Mouse (Mus musculus) kidney, embryonic 14.5 days (tissue): ENCODE results near the gene Scrn1. TPM values are rescaled to one million over a fixed set of nuclear protein-coding genes. Genes with fewer than 3 reads are reported as not detected.

Source experiments
- ATAC-seq: fragments of 200-750 bp; cut with Nextera tagmentation; 2 replicates; pipeline ENCODE4 v1.8.0; 2017; ENCODE audit warnings: moderate number of reproducible peaks, mild to moderate bottlenecking, moderate TSS enrichment, moderate library complexity; ENCODE audit not compliant: low FRiP score, low TSS enrichment
- H3K27ac ChIP-seq: fragments of 300-500 bp; sonication (generic); 2 replicates; pipeline ENCODE4 v1.5.1; 2014; ENCODE audit warnings: low read depth, mild to moderate bottlenecking, low read length, moderate library complexity, mixed read lengths
- H3K27me3 ChIP-seq: fragments of 300-500 bp; sonication (generic); 2 replicates; pipeline ENCODE4 v1.6.1; 2014; ENCODE audit warnings: mild to moderate bottlenecking, low read length; ENCODE audit not compliant: control insufficient read depth, insufficient read depth
- H3K36me3 ChIP-seq: fragments of 300-500 bp; sonication (generic); 2 replicates; pipeline ENCODE4 v1.6.1; 2014; ENCODE audit warnings: low read length, mixed read lengths; ENCODE audit not compliant: control insufficient read depth, insufficient read depth
- H3K4me1 ChIP-seq: fragments of 300-500 bp; sonication (generic); 2 replicates; pipeline ENCODE4 v1.6.1; 2014; ENCODE audit warnings: low read length, mixed read lengths; ENCODE audit not compliant: control insufficient read depth, insufficient read depth
- H3K4me2 ChIP-seq: fragments of 300-500 bp; sonication (generic); replicated peaks from 2 replicates; pipeline ENCODE4 v1.6.1; 2014; ENCODE audit warnings: low read depth, mild to moderate bottlenecking, low read length
- H3K4me3 ChIP-seq: fragments of 300-500 bp; sonication (generic); 2 replicates; pipeline ENCODE4 v1.5.1; 2014; ENCODE audit warnings: mild to moderate bottlenecking, low read length
- H3K9ac ChIP-seq: fragments of 300-500 bp; sonication (generic); 2 replicates; pipeline ENCODE4 v1.6.1; 2014; ENCODE audit warnings: low read depth, mild to moderate bottlenecking, low read length, moderate library complexity
- H3K9me3 ChIP-seq: fragments of 300-500 bp; sonication (generic); 2 replicates; pipeline ENCODE4 v1.6.1; 2016; ENCODE audit warnings: low read length; ENCODE audit not compliant: control insufficient read depth
- WGBS: fragments of 180-500 bp; shearing (Covaris S2); extraction: QIAGEN DNeasy Blood & Tissue Kit; methylation state at CpG from one replicate; pipeline ENCODE4 v1.1.7; 2014; 5-methylcytosine and 5-hydroxymethylcytosine counted together
- polyA plus RNA-seq: library from polyadenylated mRNA; unstranded; fragments of >200 nt; fragmentation: Nextera tagmentation; extraction: Ambion mirVana; gene quantifications from 2 replicates; pipeline ENCODE4 v1.2.1, GENCODE M21; 2014

Scrn1 gene
- polyA plus RNA-seq, 1 experiment from 2014 or later = 6.3 TPM

- Histone ChIP-seq H3K27ac (no peak overlapping the region), H3K9ac (no peak overlapping the region), H3K4me1 (peaks cover 9% of the 10 kb centered on the region; the same call in 1 of the 2 replicates), H3K27me3 (no peaks in the 10 kb centered on the region), H3K9me3 (no peaks in the 10 kb centered on the region), H3K4me2 (no peak overlapping the region), H3K36me3 (no peaks in the 10 kb centered on the region), H3K4me3 (no peak overlapping the region)
- WGBS = 62% methylated on average over 13 of the region's 13 CpGs
- ATAC-seq = no peak
Observed at GRCm38 (mm10) chr6:54548314-54549019, 17.8 kb downstream of the Scrn1 start.

- no peak overlapping the region for H3K4me3 ChIP-seq
- H3K36me3 ChIP-seq = no peaks in the 10 kb centered on the region
- H3K4me1 ChIP-seq = 0 out of 2 replicates have a peak, but pooled peaks cover 3% of the 10 kb centered on the region
- no peaks in the 10 kb centered on the region for H3K27me3 ChIP-seq
- 76% methylated on average over 2 of the region's 2 CpGs for WGBS
- H3K4me2 ChIP-seq = no peak overlapping the region
- no peak for ATAC-seq
- no peaks in the 10 kb centered on the region for H3K9me3 ChIP-seq
- H3K9ac ChIP-seq = no peak overlapping the region
- no peak overlapping the region for H3K27ac ChIP-seq
Observed at GRCm38 (mm10) chr6:54543646-54544045, 22.6 kb downstream of the Scrn1 start.

GRCm38 (mm10) chr6:54542836-54543235 lies 23.5 kb downstream of the Scrn1 start:
- H3K27me3 ChIP-seq = no peaks in the 10 kb centered on the region
- no peaks in the 10 kb centered on the region for H3K4me1 ChIP-seq
- H3K9me3 ChIP-seq = no peaks in the 10 kb centered on the region
- H3K27ac ChIP-seq = no peak overlapping the region
- no peak overlapping the region for H3K4me3 ChIP-seq
- no peak overlapping the region for H3K9ac ChIP-seq
- H3K4me2 ChIP-seq = no peak overlapping the region
- WGBS = 85% methylated on average over 7 of the region's 7 CpGs
- no peaks in the 10 kb centered on the region for H3K36me3 ChIP-seq
- ATAC-seq = no peak

- Histone ChIP-seq H3K9me3 (no peaks in the 10 kb centered on the region), H3K4me1 (no peaks in the 10 kb centered on the region), H3K4me2 (no peak overlapping the region), H3K4me3 (no peak overlapping the region), H3K27me3 (no peaks in the 10 kb centered on the region), H3K27ac (no peak overlapping the region), H3K9ac (no peak overlapping the region), H3K36me3 (no peaks in the 10 kb centered on the region)
- no peak for ATAC-seq
- 72% methylated on average over 9 of the region's 9 CpGs for whole genome bisulfite sequencing
Observed at GRCm38 (mm10) chr6:54540252-54540887, 25.9 kb downstream of the Scrn1 start.

- no peak overlapping the region for H3K27ac ChIP-seq
- no peaks in the 10 kb centered on the region for H3K27me3 ChIP-seq
- no peaks in the 10 kb centered on the region for H3K4me1 ChIP-seq
- no peak for ATAC-seq
- H3K4me3 ChIP-seq = no peak overlapping the region
- H3K9ac ChIP-seq = no peak overlapping the region
- 73% methylated on average over 7 of the region's 7 CpGs for WGBS
- no peaks in the 10 kb centered on the region for H3K36me3 ChIP-seq
- H3K4me2 ChIP-seq = no peak overlapping the region
- H3K9me3 ChIP-seq = no peaks in the 10 kb centered on the region
Observed at GRCm38 (mm10) chr6:54539396-54539795, 26.9 kb downstream of the Scrn1 start.

GRCm38 (mm10) chr6:54538773-54539173 lies 27.5 kb downstream of the Scrn1 start:
- 26% methylated on average over 3 of the region's 3 CpGs for WGBS
- Histone ChIP-seq H3K27ac (no peak overlapping the region), H3K4me1 (no peaks in the 10 kb centered on the region), H3K9ac (no peak overlapping the region), H3K4me2 (no peak overlapping the region), H3K27me3 (no peaks in the 10 kb centered on the region), H3K9me3 (no peaks in the 10 kb centered on the region), H3K36me3 (no peaks in the 10 kb centered on the region), H3K4me3 (no peak overlapping the region)
- ATAC-seq = no peak

- Histone ChIP-seq H3K27me3 (no peaks in the 10 kb centered on the region), H3K4me2 (no peak overlapping the region), H3K4me1 (no peaks in the 10 kb centered on the region), H3K4me3 (no peak overlapping the region), H3K27ac (no peak overlapping the region), H3K36me3 (no peaks in the 10 kb centered on the region), H3K9ac (no peak overlapping the region), H3K9me3 (no peaks in the 10 kb centered on the region)
- WGBS = 81% methylated on average over 7 of the region's 7 CpGs
- ATAC-seq = no peak
Observed at GRCm38 (mm10) chr6:54537053-54537452, 29.2 kb downstream of the Scrn1 start.

GRCm38 (mm10) chr6:54535485-54535884 lies 30.8 kb downstream of the Scrn1 start:
- 91% methylated on average over 4 of the region's 4 CpGs for WGBS
- H3K4me3 ChIP-seq = no peak overlapping the region
- no peak for ATAC-seq

GRCm38 (mm10) chr6:54531048-54531481 lies 35.2 kb downstream of the Scrn1 start:
- no peaks in the 10 kb centered on the region for H3K36me3 ChIP-seq
- H3K4me2 ChIP-seq = no peak overlapping the region
- H3K9ac ChIP-seq = no peak overlapping the region
- no peak overlapping the region for H3K27ac ChIP-seq
- no peak overlapping the region for H3K4me3 ChIP-seq
- no peaks in the 10 kb centered on the region for H3K9me3 ChIP-seq
- no peaks in the 10 kb centered on the region for H3K4me1 ChIP-seq
- 72% methylated on average over 8 of the region's 8 CpGs for WGBS
- ATAC-seq = no peak
- H3K27me3 ChIP-seq = no peaks in the 10 kb centered on the region

More at GRCm38 (mm10) chr6:54535485-54535884, 30.8 kb downstream of the Scrn1 start:
- no peaks in the 10 kb centered on the region for H3K27me3 ChIP-seq
- no peak overlapping the region for H3K4me2 ChIP-seq
- no peaks in the 10 kb centered on the region for H3K4me1 ChIP-seq
- H3K9ac ChIP-seq = no peak overlapping the region
- H3K36me3 ChIP-seq = no peaks in the 10 kb centered on the region
- no peaks in the 10 kb centered on the region for H3K9me3 ChIP-seq
- no peak overlapping the region for H3K27ac ChIP-seq
